In the genomic region with DNA sequence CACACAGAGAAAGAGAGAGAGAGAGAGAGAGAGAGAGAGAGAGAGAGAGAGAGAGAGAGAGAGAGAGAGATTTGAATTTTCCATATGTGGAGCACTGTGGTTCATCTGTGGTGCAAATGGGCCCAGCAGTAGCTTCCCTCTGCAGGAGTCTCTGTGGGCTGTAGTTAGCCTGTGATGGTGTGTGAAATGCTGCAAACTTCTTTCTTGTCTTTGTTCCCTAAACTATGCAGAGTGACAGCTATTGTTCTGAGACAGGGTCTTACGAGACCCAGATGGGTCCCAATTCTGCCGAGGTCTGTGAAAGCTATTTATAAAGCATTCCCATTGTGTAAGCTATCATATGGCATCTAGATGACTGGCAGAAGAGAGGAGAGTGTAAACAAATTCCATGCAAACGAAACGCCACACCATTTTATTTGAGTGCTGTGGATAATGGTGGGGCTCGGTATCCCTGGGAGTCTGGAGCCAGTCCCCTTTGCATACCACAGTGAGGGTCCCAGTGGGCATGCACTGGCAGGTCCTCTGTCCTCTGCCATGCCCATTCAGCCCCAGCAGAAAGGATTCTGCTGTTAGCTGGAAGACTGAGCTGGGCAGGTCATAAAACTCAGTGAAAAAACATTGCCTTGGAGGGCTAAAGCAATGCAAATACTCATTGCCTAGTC, we compare ENCODE assay signal across 27 mouse cellular contexts. TPM values are rescaled to one million over a fixed set of nuclear protein-coding genes. Genes with fewer than 3 reads are reported as not detected.
A peak's percentile ranks its signal among the peaks of the same experiment; 100 is the strongest.
DNase-seq lines count a peak whose midpoint lies in the region; ATAC-seq lines count a peak whose summit lies in the region.
"Had no signal": no experiment of that assay in that cellular context is flagged by ENCODE, and none has a peak within 500 bp of the region (broad histone marks: within the 10 kb centered on the region; RNA-seq: fewer than 3 reads in every experiment).

No protein-coding gene starts in this region.

- H3K4me1 ChIP-seq in midbrain, embryonic 11.5 days (ENCODE audit: control insufficient read depth, insufficient read depth, low read length): peaks cover 11% of the 10 kb centered on the region
- peaks cover 3% of the 10 kb centered on the region; the same call in 1 of the 2 replicates for H3K4me1 ChIP-seq in midbrain, embryonic 16.5 days (ENCODE audit: control insufficient read depth, insufficient read depth, low read length)
- H3K4me1 ChIP-seq in embryonic facial prominence, embryonic 14.5 days (ENCODE audit: control insufficient read depth, insufficient read depth, low read length): no peaks in the 10 kb centered on the region
- peaks cover 25% of the 10 kb centered on the region for H3K4me1 ChIP-seq in hindbrain, embryonic 13.5 days (replicated peaks)
- peaks cover 18% of the 10 kb centered on the region for H3K4me1 ChIP-seq in midbrain, embryonic 13.5 days (replicated peaks)
- H3K4me1 ChIP-seq: liver, embryonic 13.5 days had no signal

- WGBS in midbrain, embryonic 11.5 days: 18% methylated on average over 5 of the region's 5 CpGs
- 10% methylated on average over 5 of the region's 5 CpGs for WGBS in midbrain, embryonic 16.5 days
- 20% methylated on average over 5 of the region's 5 CpGs for WGBS in embryonic facial prominence, embryonic 14.5 days
- WGBS in hindbrain, embryonic 13.5 days: 9% methylated on average over 5 of the region's 5 CpGs
- 10% methylated on average over 5 of the region's 5 CpGs for WGBS in midbrain, embryonic 13.5 days

- no peak overlapping the region for H3K4me2 ChIP-seq in midbrain, embryonic 11.5 days
- no peak overlapping the region for H3K4me2 ChIP-seq in midbrain, embryonic 16.5 days (ENCODE audit: low read length)
- H3K4me2 ChIP-seq in embryonic facial prominence, embryonic 14.5 days (ENCODE audit: low read depth, low read length): no peak overlapping the region
- H3K4me2 ChIP-seq in hindbrain, embryonic 13.5 days: no peak overlapping the region
- no peak overlapping the region for H3K4me2 ChIP-seq in midbrain, embryonic 13.5 days (replicated peaks)
- H3K4me2 ChIP-seq: forebrain, embryonic 12.5 days; heart, embryonic 13.5 days; liver, embryonic 13.5 days; lung, embryonic 14.5 days; neural tube, embryonic 12.5 days had no signal

- intact Hi-C loops in gastrocnemius, postnatal 14 days (cut with DNase I; ENCODE audit: low total_unique reads): no loop called here

- H3K4me3 ChIP-seq in midbrain, embryonic 11.5 days (ENCODE audit: low read depth, low read length): no peak overlapping the region
- no peak overlapping the region for H3K4me3 ChIP-seq in midbrain, embryonic 16.5 days (ENCODE audit: low read depth, low read length)
- no peak overlapping the region for H3K4me3 ChIP-seq in embryonic facial prominence, embryonic 14.5 days (ENCODE audit: low read depth, low read length)
- no peak overlapping the region for H3K4me3 ChIP-seq in hindbrain, embryonic 13.5 days
- H3K4me3 ChIP-seq in midbrain, embryonic 13.5 days (replicated peaks): no peak overlapping the region
- H3K4me3 ChIP-seq: erythroblast, embryonic 14.5 days; forebrain, embryonic 12.5 days; heart, adult 2 months; heart, embryonic 13.5 days; left cerebral cortex, adult 2 months; liver, embryonic 13.5 days; neural tube, embryonic 12.5 days had no signal

- DNase-seq in midbrain, embryonic 11.5 days (ENCODE audit: low spot score, missing footprints): peak; percentile 84
- peak; percentile 63 for DNase-seq in embryonic facial prominence, embryonic 14.5 days (ENCODE audit: low spot score)
- DNase-seq in urinary bladder, postnatal 14 days (ENCODE audit: low spot score): no peak
- DNase-seq in gastrocnemius, postnatal 14 days: no peak
- DNase-seq in testis, postnatal 14 days (ENCODE audit: low spot score): no peak
- DNase-seq: adrenal gland, adult 8-10 months; B cell, adult 2 months; cerebellum, adult 2 months; cerebellum, postnatal 25 days; gastrocnemius, postnatal 25 days; heart, adult 2 months; heart, postnatal 14 days; kidney, adult 11 months; liver, embryonic 13.5 days; lung, embryonic 14.5 days had no signal

- H3K9me3 ChIP-seq in midbrain, embryonic 11.5 days (ENCODE audit: control insufficient read depth, low read length): no peaks in the 10 kb centered on the region
- no peaks in the 10 kb centered on the region for H3K9me3 ChIP-seq in midbrain, embryonic 16.5 days (replicated peaks; ENCODE audit: control insufficient read depth, low read length, poor library complexity, severe bottlenecking)
- H3K9me3 ChIP-seq in embryonic facial prominence, embryonic 14.5 days (ENCODE audit: control insufficient read depth, low read length): no peaks in the 10 kb centered on the region
- no peaks in the 10 kb centered on the region for H3K9me3 ChIP-seq in hindbrain, embryonic 13.5 days
- H3K9me3 ChIP-seq in midbrain, embryonic 13.5 days: no peaks in the 10 kb centered on the region
- H3K9me3 ChIP-seq: forebrain, embryonic 12.5 days; heart, embryonic 13.5 days; liver, embryonic 13.5 days; neural tube, embryonic 12.5 days had no signal

- H3K27ac ChIP-seq in midbrain, embryonic 11.5 days (ENCODE audit: low read depth, low read length): no peak overlapping the region
- H3K27ac ChIP-seq in midbrain, embryonic 16.5 days (ENCODE audit: low read length): no peak overlapping the region
- peak overlapping the region; percentile 3; the same call in 1 of the 2 replicates for H3K27ac ChIP-seq in embryonic facial prominence, embryonic 14.5 days (replicated peaks; ENCODE audit: low read depth, low read length)
- peak overlapping the region; percentile 58 for H3K27ac ChIP-seq in hindbrain, embryonic 13.5 days
- peak overlapping the region; percentile 52; the same call in 1 of the 2 replicates for H3K27ac ChIP-seq in midbrain, embryonic 13.5 days
- H3K27ac ChIP-seq: forebrain, embryonic 12.5 days; heart, adult 2 months; heart, embryonic 13.5 days; left cerebral cortex, adult 2 months; liver, embryonic 13.5 days; neural tube, embryonic 12.5 days; stomach, postnatal 0 days had no signal

- ATAC-seq in midbrain, embryonic 11.5 days (ENCODE audit: low FRiP score): peak; percentile 64
- no peak for ATAC-seq in midbrain, embryonic 16.5 days
- ATAC-seq in embryonic facial prominence, embryonic 14.5 days (ENCODE audit: low read depth): peak; percentile 47; the same call in 1 of the 2 replicates
- ATAC-seq in hindbrain, embryonic 13.5 days (ENCODE audit: low FRiP score): peak; percentile 30; the same call in 1 of the 2 replicates
- peak; percentile 53; the same call in 1 of the 2 replicates for ATAC-seq in midbrain, embryonic 13.5 days
- ATAC-seq: activated CD4-positive, CD25-positive, alpha-beta regulatory T cell, adult 4 months had no signal

- no peak overlapping the region; the same call in 1 of the 2 replicates for H3K9ac ChIP-seq in midbrain, embryonic 11.5 days (ENCODE audit: low read length)
- H3K9ac ChIP-seq in midbrain, embryonic 16.5 days (ENCODE audit: low read depth, low read length): no peak overlapping the region
- no peak overlapping the region for H3K9ac ChIP-seq in embryonic facial prominence, embryonic 14.5 days (ENCODE audit: low read depth, low read length)
- H3K9ac ChIP-seq in hindbrain, embryonic 13.5 days: no peak overlapping the region
- no peak overlapping the region for H3K9ac ChIP-seq in midbrain, embryonic 13.5 days (replicated peaks)
- H3K9ac ChIP-seq: forebrain, embryonic 12.5 days; heart, embryonic 13.5 days; liver, embryonic 13.5 days; lung, embryonic 14.5 days; neural tube, embryonic 12.5 days had no signal

- H3K27me3 ChIP-seq in midbrain, embryonic 11.5 days (ENCODE audit: control insufficient read depth, insufficient read depth, low read length): no peaks in the 10 kb centered on the region
- no peaks in the 10 kb centered on the region for H3K27me3 ChIP-seq in midbrain, embryonic 16.5 days (ENCODE audit: control insufficient read depth, insufficient read depth, low read depth, low read length)
- no peaks in the 10 kb centered on the region for H3K27me3 ChIP-seq in embryonic facial prominence, embryonic 14.5 days (replicated peaks; ENCODE audit: control insufficient read depth, insufficient read depth, low read length)
- H3K27me3 ChIP-seq in hindbrain, embryonic 13.5 days: no peaks in the 10 kb centered on the region
- H3K27me3 ChIP-seq in midbrain, embryonic 13.5 days: no peaks in the 10 kb centered on the region; the same call in 1 of the 2 replicates
- H3K27me3 ChIP-seq: CH12.LX; forebrain, embryonic 12.5 days; liver, embryonic 13.5 days; neural tube, embryonic 12.5 days had no signal

- H3K36me3 ChIP-seq in midbrain, embryonic 11.5 days (ENCODE audit: control insufficient read depth, insufficient read depth, low read length): no peaks in the 10 kb centered on the region
- H3K36me3 ChIP-seq in midbrain, embryonic 16.5 days (ENCODE audit: control insufficient read depth, insufficient read depth, low read length): no peaks in the 10 kb centered on the region
- no peaks in the 10 kb centered on the region for H3K36me3 ChIP-seq in embryonic facial prominence, embryonic 14.5 days (ENCODE audit: control insufficient read depth, insufficient read depth, low read length)
- no peaks in the 10 kb centered on the region for H3K36me3 ChIP-seq in hindbrain, embryonic 13.5 days
- H3K36me3 ChIP-seq in midbrain, embryonic 13.5 days: no peaks in the 10 kb centered on the region
- H3K36me3 ChIP-seq: forebrain, embryonic 12.5 days; G1E; heart, embryonic 13.5 days; liver, embryonic 13.5 days; neural tube, embryonic 12.5 days had no signal

RNA-seq across cellular contexts. Expression of a gene that starts 13.2 kb away (rescaled TPM):
- polyA plus RNA-seq in midbrain, embryonic 11.5 days (2014; fragmentation: Nextera tagmentation; extraction: Ambion mirVana): 28.6 and 33.6 TPM in 2 replicates
- polyA plus RNA-seq in midbrain, embryonic 16.5 days (2015; fragmentation: Nextera tagmentation; extraction: Ambion mirVana): 40.8 and 47.7 TPM in 2 replicates
- 19.9 and 20.2 TPM in 2 replicates for polyA plus RNA-seq in embryonic facial prominence, embryonic 14.5 days (2014; fragmentation: Nextera tagmentation; extraction: Ambion mirVana)
- polyA plus RNA-seq in hindbrain, embryonic 13.5 days (2015; fragmentation: Nextera tagmentation; extraction: Ambion mirVana): 48.4 and 51.3 TPM in 2 replicates
- polyA plus RNA-seq in midbrain, embryonic 13.5 days (2015; fragmentation: Nextera tagmentation; extraction: Ambion mirVana): 41.4 and 50.2 TPM in 2 replicates
- total RNA-seq in gastrocnemius, postnatal 14 days (2021): 10 to 100 TPM; 28.3 to 32.3 TPM
- total RNA-seq: CH12.LX had no signal

Comparison
In these comparisons a context has a peak if more than half of its experiments do, and no peak if none do; other contexts are left out.
1. H3K27ac ChIP-seq: peak in embryonic facial prominence, embryonic 14.5 days (single experiment), hindbrain, embryonic 13.5 days (single experiment) and midbrain, embryonic 13.5 days (single experiment); none in midbrain, embryonic 11.5 days (single experiment) and midbrain, embryonic 16.5 days (single experiment).
2. DNase-seq: peak in midbrain, embryonic 11.5 days (single experiment) and embryonic facial prominence, embryonic 14.5 days (single experiment); none in urinary bladder, postnatal 14 days (single experiment), gastrocnemius, postnatal 14 days (single experiment) and testis, postnatal 14 days (single experiment).